Mouse (Mus musculus) retina, adult 2 months (tissue): ENCODE measurements around the gene Actc1.

Experiments
- DNase-seq: peaks from one replicate; pipeline ENCODE4 v3.0.0-alpha.2; 2012; ENCODE audit warnings: low read depth, low spot score

Gene Actc1

DNA sequence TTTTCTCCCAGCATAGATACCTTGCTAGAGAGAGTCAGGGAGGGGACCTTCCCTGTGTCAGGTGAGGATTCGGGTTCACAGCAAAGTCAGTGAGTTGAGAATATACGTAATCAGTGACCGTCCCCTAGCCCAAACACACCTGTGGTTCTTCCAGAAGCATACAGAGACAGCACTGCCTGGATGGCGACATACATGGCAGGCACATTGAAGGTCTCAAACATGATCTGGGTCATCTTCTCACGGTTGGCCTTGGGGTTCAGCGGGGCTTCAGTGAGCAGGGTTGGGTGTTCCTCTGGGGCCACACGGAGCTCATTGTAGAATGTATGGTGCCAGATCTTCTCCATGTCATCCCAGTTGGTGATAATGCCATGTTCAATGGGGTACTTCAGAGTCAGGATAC lies 3.2 kb downstream of the Actc1 start:
- DNase-seq: no peak

DNA sequence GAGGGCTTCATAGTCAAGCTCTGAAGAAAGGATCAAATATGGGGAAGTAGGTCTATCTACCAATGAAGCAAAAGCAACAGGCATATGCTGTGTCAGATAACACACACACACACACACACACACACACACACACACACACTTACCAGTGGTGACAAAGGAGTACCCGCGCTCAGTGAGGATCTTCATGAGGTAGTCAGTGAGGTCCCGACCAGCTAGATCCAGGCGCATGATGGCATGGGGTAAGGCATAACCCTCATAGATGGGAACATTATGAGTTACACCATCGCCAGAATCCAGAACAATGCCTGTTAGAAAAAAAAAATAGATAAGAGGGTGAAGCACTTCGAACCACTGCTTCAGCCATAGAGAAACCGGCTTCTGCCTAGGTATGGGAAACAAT lies 4.0 kb downstream of the Actc1 start:
- no peak for DNase-seq

DNA sequence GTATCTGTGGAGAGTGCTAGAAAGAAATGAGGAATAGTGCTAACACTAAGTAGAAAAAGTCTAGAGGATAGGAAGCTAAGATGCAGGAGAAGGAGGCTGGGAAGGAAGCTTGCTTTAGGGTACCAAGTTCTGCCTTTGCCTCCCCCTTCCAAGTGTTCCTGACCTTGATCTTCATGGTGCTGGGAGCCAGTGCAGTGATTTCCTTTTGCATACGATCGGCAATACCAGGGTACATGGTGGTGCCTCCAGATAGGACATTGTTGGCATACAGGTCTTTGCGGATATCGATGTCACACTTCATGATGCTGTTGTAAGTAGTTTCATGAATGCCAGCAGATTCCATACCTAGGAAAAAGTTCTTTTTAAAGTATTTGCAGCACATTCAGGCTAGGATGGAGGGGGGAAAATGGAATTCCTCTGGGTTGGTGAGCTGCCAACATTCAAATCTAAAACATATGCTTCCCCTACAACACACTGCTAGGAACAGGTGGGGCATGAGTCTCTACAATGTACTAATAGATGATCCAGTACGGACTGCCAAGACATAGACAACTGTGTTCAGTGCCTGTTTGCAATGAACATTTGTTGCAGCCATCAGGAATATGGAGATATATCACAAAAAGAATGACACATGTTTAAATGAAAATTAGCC lies 5.3 kb downstream of the Actc1 start:
- no peak for DNase-seq

DNA sequence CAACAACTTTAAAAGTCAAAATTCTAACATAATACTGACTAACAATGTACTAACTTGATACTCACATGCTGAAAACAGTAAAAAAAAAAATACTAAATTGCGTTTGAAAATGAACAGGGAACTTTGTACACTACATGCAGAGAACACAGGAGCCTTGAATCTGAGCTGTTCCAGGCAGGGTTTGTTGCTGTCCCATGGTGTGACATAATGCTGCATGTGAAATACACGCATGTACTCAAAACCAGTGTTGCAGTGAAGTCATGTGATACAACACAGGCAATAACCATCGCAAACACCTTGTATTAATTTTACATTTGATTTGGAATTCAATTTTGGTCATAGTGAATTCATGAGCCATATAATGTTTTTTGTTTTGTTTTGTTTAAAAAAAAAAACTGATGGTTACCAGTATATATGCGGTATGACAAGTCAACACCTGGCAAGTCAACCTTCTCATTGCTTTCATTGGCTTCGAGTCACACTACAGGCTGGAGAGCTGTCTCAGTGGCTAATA lies 7.1 kb downstream of the Actc1 start:
- no peak for DNase-seq

DNA sequence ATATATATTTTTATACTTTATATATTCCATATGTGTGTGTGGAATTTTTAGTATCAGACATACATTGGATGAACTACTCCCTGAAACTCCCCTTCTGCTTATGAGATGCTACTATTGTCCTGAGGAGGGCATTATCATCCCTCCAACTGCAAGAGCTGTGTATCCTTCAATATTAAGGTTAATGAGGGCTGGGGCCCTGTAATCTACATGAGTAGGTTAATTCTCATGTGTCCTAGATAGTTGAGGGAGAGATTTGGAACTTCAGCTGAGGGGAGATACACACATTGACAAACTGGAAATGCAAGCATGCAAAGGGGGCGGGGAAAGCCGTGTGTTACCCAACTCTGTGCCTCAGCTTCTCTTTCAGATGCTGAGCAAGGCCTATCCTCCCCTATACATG lies 15.4 kb downstream of the Actc1 start:
- DNase-seq: peak; percentile 79

DNA sequence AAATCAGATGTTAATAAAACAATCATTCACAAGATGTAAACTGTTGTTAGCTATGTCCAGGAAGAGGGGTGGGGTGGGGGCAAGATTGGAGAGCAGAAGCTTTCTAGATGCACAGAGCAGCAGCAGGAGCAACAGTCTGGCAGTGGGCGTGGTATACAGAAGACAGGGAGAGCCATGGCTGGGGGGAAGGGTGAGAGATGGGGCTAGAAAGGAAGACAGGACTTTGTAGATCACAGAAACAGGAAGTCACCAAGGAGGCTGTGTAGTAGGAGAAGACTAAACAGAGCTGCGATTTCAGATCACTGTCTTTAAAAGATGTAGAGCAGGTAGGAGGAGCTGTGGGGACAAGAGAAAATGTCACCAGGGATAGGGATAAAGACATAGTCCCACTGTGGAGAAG lies 21.1 kb downstream of the Actc1 start:
- DNase-seq: no peak

DNA sequence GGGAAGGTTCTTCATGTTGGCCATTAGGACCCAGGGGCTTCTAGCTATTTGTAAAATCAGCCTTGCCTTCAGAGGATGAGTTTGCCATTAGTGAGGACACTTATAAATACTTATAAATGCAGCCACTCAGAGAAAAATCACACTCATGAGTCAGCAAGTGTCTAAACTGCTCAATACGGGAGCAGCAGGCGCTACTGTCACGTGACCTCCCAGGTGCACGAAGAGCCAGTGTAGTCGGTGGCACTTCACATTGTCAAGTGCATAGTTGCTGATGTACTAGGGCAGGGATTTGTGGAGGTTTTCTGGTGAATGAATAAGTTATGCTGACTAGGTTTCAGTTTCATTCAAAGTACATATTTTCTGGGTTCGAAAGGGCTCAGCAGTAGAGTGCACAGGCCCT lies 30.0 kb downstream of the Actc1 start:
- no peak for DNase-seq

DNA sequence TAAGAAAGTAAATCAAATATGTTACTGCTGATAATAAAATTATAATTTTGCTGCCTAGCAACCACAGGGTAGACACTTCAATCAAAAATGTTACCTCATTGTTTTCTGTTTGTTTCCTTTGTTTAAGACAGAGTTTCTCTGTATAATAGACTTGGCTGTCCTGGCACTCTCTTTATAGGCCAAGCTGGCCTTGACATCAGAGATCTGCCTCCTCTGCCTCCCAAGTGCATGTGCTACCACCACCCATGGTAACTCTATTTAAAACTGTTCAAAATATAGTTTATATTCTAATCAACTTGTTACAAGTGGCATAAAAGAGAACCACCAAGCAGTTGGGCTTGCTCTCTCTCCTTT lies 33.2 kb downstream of the Actc1 start:
- DNase-seq: no peak

DNA sequence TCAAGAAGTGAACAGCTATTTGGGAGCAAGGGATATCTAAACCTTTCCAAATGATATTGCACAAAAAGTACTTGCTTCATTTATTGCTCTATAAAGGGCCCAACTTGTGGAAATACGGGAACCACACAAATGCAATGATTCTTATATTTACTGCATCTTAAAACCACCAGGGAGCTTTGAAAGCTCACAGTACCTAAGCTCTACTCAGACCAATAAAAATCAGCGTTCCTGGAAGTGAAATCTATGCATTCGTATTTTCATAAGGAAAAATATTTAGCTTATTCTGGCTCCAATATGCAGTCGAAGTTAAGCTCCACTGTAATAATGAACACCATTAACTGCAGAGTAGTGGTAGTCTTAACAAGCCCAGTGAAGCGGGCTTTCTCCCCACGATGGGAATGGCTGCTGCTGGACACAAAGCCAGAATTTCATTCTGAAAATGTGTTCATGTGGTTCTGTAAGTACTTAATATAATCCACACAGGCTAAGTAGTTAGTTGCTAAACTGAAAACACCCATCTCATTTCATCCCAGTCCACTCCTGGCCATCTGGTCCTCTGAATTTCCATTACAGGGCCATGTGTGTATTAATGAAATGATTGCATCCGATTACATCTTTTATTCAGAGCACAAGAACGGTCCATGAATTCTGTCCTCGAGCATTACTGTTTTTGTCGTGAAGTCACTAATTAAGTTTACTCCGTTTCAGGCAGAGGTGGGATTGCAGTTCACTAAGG lies 33.7 kb downstream of the Actc1 start:
- DNase-seq: no peak

DNA sequence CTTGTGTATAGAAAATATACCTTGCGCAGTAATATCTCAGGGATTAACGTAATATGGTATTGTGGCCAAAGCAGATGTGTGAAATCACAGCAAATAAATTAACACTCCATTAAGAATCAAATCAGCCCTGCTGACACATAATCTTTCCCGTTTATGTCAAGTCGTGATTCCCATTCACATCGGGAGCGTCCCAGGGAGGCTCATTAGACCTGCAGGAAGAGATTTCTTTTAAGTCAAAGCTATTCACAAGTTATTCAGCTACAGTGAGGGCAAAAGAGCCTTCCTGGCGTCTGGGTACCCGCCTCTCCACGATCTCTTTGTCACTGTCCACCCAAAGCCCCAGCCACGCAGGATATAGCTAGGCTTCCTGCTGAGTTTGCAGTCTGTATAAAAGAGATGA lies 35.2 kb downstream of the Actc1 start:
- no peak for DNase-seq

DNA sequence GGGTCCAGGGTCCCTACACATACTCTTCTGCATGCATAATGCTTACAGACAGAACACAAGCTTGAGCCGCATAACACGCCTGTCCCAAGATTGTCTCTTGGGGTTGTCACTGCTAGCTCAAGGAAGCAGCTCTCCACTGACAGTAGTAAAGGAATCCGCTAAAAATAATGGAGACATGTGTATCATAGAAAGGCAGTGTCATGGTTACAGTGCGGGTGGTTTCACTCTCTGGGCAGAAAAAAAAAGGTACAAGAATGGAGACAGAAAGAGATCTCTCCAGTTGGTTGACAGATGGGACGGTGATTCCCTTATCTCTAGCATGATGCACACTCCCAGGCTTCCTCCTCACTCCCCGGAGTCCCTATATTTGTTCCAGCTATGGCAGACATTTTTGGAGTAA lies 38.5 kb downstream of the Actc1 start:
- DNase-seq: no peak

DNA sequence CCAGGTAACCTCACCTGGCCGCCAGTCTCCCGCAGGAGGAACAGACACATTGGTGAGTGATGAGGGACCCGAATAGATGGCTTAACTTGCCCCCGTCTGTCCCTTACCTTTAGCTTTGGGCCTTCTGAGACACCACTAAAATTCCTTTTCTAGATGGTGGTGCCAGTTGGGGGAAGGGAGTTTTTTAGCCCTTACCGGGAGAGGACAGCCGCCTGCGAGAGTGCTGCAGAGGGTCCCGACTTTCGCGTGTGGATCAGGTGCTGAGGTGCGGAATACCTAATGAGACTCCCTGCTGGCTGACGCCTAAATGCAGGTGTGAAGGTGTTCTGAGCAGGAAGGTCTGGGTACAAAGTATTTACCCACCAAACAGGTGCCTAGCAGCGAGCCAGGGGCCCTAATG lies 39.5 kb downstream of the Actc1 start:
- no peak for DNase-seq

DNA sequence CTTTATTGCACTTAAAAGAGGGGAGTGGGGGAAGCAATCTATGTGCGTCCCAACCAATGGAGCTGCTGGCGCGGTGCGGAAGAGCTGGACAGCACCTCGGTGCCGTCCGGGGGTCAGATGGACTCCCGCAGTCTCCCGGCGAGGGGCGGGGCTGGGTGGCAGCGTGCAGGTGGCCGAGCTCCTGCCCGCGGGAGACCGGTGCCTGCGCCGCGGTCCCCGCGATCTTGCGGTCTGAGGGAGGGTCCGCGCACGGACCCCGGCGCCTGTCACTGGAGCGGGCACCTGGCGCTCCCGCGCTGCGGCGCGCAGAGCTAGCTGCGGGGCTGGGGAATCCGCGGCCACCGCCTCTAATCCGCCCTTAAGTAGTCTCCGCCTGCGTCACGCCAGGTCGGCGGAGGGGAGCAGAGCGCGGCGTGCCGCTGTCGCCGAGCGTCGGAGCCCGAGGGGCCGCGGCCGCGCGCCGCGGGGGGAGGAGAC lies 40.0 kb downstream of the Actc1 start, which contains the start of gene Gjd2:
Gjd2 (minus strand) TSS at position 325 of the 477 bp plus-strand sequence.
- DNase-seq: peak; percentile 76

DNA sequence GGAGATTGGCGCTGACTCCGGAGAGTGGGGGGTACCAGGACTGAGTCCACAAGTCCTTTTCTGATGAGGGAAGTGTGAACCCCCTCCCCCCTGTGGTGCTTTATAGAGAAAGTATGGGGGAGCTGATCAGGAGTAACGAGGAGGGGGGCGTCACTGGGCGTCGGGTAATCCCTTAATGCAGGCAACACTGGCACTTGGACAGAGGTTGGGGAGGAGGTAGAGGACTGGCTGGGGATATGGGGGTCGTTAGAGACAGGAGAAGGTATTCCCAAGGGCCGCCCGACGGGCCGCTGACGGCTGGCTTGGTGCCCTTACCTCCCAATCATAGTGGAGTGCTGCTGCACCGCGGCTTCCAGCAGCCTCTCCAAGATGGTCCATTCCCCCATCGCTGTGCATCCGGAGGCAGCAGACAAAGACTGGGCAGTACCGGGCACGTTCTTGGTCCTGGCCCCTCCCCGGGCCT lies 40.6 kb downstream of the Actc1 start:
- no peak for DNase-seq

DNA sequence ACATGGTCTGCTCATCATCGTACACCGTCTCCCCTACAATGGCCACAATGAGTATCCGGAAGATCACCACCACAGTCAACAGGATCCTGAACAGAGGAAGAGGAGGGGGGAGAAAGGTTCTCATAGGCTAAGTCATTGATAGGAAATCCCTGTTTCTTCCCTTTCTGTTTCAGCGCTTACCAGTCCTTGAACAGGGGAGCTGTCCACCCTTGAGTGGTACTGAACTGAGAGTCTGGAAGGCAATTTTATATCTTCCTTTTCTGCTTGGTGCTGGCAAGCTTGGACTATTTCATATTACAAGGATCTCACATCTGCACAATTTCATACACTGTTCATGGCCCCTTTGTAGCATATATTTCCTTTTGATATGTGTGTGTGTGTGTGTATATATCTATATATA lies 41.5 kb downstream of the Actc1 start:
- DNase-seq: no peak

DNA sequence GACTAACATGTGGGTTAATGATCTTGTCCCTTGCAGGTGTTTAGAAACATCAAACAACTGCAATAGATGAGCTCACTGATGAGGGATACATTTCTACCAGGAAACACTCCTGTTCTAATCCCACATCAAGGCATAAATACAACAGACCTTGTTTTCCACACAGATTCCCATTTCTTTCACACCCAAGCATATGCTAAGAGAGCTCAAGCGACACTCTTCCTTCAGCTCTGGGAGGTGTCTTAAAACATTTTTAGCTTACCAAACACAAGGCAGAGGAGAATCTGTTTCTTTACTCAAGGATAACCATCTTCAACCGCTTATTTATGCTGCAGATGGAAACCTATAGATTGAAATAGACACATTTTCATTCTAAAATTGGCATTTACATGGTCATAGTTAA lies 45.0 kb downstream of the Actc1 start:
- no peak for DNase-seq

DNA sequence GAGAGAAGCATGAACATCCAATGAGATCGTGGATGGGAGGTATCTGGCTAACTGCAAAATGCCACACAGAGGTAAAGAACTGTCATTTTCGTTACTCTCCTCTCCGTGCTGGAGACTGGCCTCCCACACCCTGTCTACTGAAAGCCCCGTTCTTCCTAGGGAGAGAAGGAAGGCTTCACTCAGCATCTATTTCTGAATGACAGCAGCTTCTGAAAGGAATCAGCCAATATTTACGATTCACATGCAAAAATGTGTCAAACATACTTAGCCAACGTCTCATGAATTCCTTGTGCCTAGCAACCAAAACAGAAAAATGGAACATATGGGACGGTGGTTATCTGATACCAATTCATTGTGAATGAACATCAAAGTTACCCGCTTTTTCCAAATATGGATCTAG lies 55.9 kb downstream of the Actc1 start:
- no peak for DNase-seq
